Mouse (Mus musculus): ENCODE results near the gene Enpp5. TPM values are rescaled to one million over a fixed set of nuclear protein-coding genes. Genes with fewer than 3 reads are reported as not detected.
A peak's percentile ranks its signal among the peaks of the same experiment; 100 is the strongest.

Enpp5 gene
- polyA plus RNA-seq, 1 experiment from 2014 or later, result 17.1 TPM

DNA sequence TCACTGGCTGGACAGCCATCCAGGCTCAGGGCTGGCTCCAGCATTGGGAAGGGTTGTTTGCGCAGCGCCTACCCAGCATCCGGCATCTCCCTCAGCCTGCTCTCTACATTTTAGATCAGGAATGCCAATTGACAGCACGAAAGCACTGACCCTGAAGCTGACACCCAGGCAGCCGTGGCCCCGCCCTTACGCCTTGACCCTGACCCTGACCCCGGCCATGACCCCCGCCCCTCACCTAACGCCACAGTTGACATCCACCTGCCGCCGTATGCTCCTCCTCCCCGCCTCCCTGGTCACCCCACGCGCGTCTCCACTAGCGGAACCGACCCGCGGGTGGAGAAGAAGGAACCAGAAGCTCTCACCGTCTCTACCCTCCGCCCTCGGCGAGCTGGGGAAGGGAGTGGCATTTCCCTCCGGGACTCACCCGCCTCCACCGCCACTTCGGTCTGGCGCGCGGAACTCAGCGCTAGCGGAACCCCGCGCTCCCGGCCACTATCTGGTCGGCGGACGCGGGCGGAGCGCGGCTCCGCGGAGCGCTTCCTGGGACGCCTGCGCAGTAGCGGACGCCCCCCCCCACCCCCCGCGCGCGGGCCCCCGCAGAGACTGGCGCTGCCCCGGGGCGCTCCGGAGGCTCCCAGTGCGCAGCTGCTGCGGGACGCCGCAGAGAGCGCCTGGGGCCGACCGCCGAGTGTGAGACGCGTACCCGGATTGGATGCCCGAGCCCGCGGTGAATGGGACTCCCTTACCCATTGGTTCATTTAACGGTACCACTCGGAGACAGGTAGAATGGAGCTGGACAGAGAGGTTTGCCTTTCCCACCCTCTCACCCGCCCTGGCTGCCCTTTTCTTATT lies 26.9 kb downstream of the Enpp5 start, which contains the start of gene Enpp4:
Gene Enpp4, minus strand, starts transcription at position 523 of the 852 bp plus-strand sequence.
- no peaks in the 10 kb centered on the region for H3K36me3 ChIP-seq
- peaks cover 16% of the 10 kb centered on the region for H3K4me1 ChIP-seq (replicated peaks)
- peak; percentile 79 for DNase-seq (ENCODE audit: low spot score)
- under 1% methylated on average over 76 of the region's 76 CpGs for WGBS
- peak within 1 kb of the TSS; percentile 84 for H3K4me3 ChIP-seq
- H3K9me3 ChIP-seq, result no peaks in the 10 kb centered on the region
- H3K27me3 ChIP-seq (ENCODE audit: insufficient read depth, poor library complexity, severe bottlenecking), result peaks cover 40% of the 10 kb centered on the region
- H3K27ac ChIP-seq, result peak within 1 kb of the TSS; percentile 84

- H3K9me3 ChIP-seq, result no peaks in the 10 kb centered on the region
- no peaks in the 10 kb centered on the region for H3K36me3 ChIP-seq
- no peak overlapping the region for H3K27ac ChIP-seq
- H3K4me3 ChIP-seq, result no peak overlapping the region
- no peak for DNase-seq (ENCODE audit: low spot score)
- H3K27me3 ChIP-seq (ENCODE audit: insufficient read depth, poor library complexity, severe bottlenecking), result peaks cover 35% of the 10 kb centered on the region
- WGBS, result 68% methylated on average over 3 of the region's 3 CpGs
- peaks cover 16% of the 10 kb centered on the region for H3K4me1 ChIP-seq (replicated peaks)
Measured at GRCm38 (mm10) chr17:44108331-44108730, 29.7 kb downstream of the Enpp5 start.

DNA sequence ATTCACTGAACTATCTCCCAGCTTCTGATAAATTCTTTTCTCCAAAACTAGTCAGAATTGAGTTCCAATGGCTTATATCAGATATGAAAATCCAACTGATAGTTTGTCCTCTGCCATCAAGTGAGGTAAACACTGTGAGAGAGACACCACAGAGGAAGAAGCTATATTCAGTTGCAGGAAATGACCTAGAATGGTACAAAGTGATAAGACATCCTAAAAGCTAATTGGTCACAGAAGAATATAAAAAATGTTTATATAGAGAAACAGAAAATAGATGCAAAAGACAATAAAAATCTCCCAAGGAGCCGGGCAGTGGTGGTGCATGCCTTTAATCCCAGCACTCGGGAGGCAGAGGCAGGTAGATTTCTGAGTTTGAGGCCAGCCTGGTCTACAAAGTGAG lies 38.0 kb downstream of the Enpp5 start:
- H3K4me3 ChIP-seq, result no peak overlapping the region

GRCm38 (mm10) chr17:44117721-44118120 lies 39.1 kb downstream of the Enpp5 start:
- Histone ChIP-seq H3K4me1 (replicated peaks) (no peaks in the 10 kb centered on the region; the same call in 1 of the 2 replicates), H3K9me3 (no peaks in the 10 kb centered on the region), H3K27ac (no peak overlapping the region), H3K4me3 (no peak overlapping the region), H3K27me3 (ENCODE audit: insufficient read depth, poor library complexity, severe bottlenecking) (no peaks in the 10 kb centered on the region), H3K36me3 (no peaks in the 10 kb centered on the region)
- no peak for DNase-seq (ENCODE audit: low spot score)
- WGBS, result 78% methylated on average over 2 of the region's 2 CpGs

More for the DNA sequence above, 38.0 kb downstream of the Enpp5 start:
- DNase-seq (ENCODE audit: low spot score), result no peak
- Histone ChIP-seq H3K27me3 (ENCODE audit: insufficient read depth, poor library complexity, severe bottlenecking) (no peaks in the 10 kb centered on the region), H3K9me3 (no peaks in the 10 kb centered on the region), H3K27ac (no peak overlapping the region), H3K4me1 (replicated peaks) (no peaks in the 10 kb centered on the region), H3K36me3 (no peaks in the 10 kb centered on the region)
- WGBS, result 90% methylated on average over 2 of the region's 2 CpGs

DNA sequence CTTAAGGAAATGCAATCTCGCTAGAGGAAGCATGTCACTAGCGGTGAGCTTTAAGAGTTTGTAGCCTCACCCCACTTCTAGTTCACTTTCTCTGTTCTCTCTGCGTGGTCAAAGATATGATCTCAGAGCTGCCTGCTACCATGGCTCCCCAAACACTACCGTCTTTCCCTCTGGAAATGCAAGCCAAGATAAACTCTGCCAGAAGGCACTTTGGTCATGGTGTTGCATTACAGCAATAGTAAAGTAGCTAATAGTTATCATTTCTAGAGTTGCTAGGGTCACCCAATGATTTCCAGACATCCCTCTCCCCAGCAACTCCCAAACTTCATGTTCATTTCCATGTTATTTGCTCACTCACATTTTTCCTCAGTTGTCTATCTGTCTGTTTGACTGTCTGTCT lies 39.6 kb downstream of the Enpp5 start:
- Histone ChIP-seq H3K4me1 (replicated peaks) (no peaks in the 10 kb centered on the region; the same call in 1 of the 2 replicates), H3K27me3 (ENCODE audit: insufficient read depth, poor library complexity, severe bottlenecking) (no peaks in the 10 kb centered on the region), H3K36me3 (no peaks in the 10 kb centered on the region), H3K9me3 (no peaks in the 10 kb centered on the region), H3K4me3 (no peak overlapping the region), H3K27ac (no peak overlapping the region)
- no peak for DNase-seq (ENCODE audit: low spot score)
- 82% methylated on average over 4 of the region's 4 CpGs for WGBS

- 79% methylated on average over 12 of the region's 12 CpGs for WGBS
- Histone ChIP-seq H3K4me3 (no peak overlapping the region), H3K4me1 (replicated peaks) (no peaks in the 10 kb centered on the region; the same call in 1 of the 2 replicates), H3K9me3 (no peaks in the 10 kb centered on the region), H3K36me3 (no peaks in the 10 kb centered on the region), H3K27me3 (ENCODE audit: insufficient read depth, poor library complexity, severe bottlenecking) (no peaks in the 10 kb centered on the region), H3K27ac (no peak overlapping the region)
- peak; percentile 7 for DNase-seq (ENCODE audit: low spot score)
Measured at GRCm38 (mm10) chr17:44121366-44122100, 42.9 kb downstream of the Enpp5 start.

DNA sequence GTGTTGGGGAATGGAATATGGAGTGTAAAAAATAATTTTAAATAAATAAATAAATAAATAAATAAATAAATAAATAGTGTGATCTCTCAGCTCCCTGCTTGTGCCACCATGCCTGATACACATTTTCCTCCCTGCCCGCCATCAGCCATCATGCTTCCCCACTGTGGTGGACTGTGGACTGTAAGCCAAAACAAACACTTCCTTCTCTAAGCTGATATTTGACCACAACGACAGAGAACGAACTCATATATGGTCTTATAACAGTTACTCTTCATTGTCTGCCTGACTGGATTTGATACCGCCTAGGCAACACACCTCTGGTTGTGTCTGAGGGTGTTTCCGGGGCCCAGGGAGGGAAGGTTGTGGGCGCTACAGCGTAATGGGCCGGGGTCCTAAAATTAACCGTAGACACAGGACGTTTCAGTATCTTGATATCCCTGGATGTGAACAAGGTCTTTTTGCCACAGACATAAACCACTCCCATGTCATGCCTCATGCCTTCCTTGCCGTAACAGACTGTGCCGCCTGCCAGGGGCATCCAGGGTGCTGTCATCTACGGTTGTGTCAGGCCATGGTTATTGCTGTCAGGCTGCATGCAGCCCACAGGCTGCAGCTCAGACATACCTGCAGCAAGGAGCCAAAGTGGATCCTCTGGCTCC lies 50.6 kb downstream of the Enpp5 start:
- WGBS, result 91% methylated on average over 13 of the region's 13 CpGs
- H3K27ac ChIP-seq, result no peak overlapping the region
- no peak for DNase-seq (ENCODE audit: low spot score)
- H3K4me1 ChIP-seq (replicated peaks), result no peaks in the 10 kb centered on the region
- no peaks in the 10 kb centered on the region for H3K27me3 ChIP-seq (ENCODE audit: insufficient read depth, poor library complexity, severe bottlenecking)
- no peaks in the 10 kb centered on the region for H3K36me3 ChIP-seq
- H3K9me3 ChIP-seq, result 0 out of 2 replicates have a peak, but pooled peaks cover 5% of the 10 kb centered on the region
- H3K4me3 ChIP-seq, result no peak overlapping the region

DNA sequence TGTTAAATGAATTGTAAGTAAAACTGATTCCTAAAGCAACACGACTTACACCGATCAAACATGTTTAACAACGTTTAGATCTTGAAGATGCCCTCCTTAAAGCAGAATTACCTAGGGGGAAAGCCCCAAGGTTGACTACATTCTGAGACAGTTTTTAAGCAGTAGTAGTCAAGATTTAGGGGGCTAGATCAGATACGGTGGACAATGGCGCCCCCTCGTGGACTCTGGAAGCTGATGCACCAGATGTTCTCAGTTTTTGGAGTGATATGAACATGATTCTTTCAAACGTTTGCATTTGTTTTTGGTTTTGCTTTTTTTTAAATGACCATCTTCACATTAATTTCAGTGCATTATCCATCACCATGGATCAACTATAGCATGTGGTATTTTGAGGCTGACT lies 51.8 kb downstream of the Enpp5 start:
- DNase-seq (ENCODE audit: low spot score), result peak; percentile 55
- no peaks in the 10 kb centered on the region for H3K27me3 ChIP-seq (ENCODE audit: insufficient read depth, poor library complexity, severe bottlenecking)
- H3K4me1 ChIP-seq (replicated peaks), result no peaks in the 10 kb centered on the region
- no peak overlapping the region for H3K27ac ChIP-seq
- H3K36me3 ChIP-seq, result no peaks in the 10 kb centered on the region
- H3K4me3 ChIP-seq, result no peak overlapping the region
- 16% methylated on average over 7 of the region's 7 CpGs for WGBS
- H3K9me3 ChIP-seq, result 0 out of 2 replicates have a peak, but pooled peaks cover 5% of the 10 kb centered on the region

GRCm38 (mm10) chr17:44134106-44134505 lies 55.5 kb downstream of the Enpp5 start:
- no peaks in the 10 kb centered on the region for H3K9me3 ChIP-seq
- WGBS, result 80% methylated on average over 6 of the region's 6 CpGs

DNA sequence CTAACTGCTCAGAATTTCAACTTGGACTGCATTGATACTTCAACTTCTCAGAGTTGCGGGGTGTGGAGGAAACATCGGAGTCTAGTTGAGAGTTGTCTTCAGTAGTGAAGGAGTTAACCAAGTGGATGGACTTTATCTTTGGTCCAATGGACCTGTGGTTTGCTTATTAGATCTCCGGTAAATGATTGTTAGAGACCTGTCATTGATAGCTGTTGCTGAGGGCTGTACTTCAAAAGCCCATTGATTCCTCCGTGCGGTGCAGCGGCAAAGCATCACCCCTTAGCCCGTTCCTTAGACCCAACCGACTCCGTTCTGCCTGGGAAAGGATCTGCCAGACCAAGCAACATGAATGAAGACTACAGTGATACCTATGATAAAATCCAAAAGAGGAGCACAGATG lies 55.9 kb downstream of the Enpp5 start:
- no peak for DNase-seq (ENCODE audit: low spot score)
- 85% methylated on average over 9 of the region's 9 CpGs for WGBS
- H3K27ac ChIP-seq, result no peak overlapping the region

More at GRCm38 (mm10) chr17:44134106-44134505, 55.5 kb downstream of the Enpp5 start:
- Histone ChIP-seq H3K4me1 (replicated peaks) (no peaks in the 10 kb centered on the region), H3K36me3 (no peaks in the 10 kb centered on the region), H3K4me3 (no peak overlapping the region), H3K27me3 (ENCODE audit: insufficient read depth, poor library complexity, severe bottlenecking) (no peaks in the 10 kb centered on the region), H3K27ac (no peak overlapping the region)
- DNase-seq (ENCODE audit: low spot score), result no peak

DNA sequence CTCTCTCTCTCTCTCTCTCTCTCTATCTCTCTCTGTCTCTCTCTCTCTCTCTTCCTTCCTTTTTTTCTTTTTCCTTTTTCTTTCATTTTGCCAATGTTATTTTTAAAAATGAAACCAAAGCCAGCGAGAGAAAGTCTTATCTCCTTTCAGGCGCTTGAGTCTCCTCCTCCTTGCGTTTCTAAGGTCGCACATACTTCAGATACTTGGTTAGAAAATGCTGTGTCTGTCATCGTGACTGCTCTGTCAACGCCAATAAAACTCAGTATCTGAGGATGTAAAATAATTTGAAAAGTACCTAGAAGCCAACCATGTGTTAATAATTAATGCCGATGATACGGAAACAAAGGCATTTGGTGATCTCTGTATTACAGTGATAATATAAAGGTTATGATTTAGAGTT lies 57.4 kb downstream of the Enpp5 start:
- H3K4me3 ChIP-seq, result no peak overlapping the region
- WGBS, result 87% methylated on average over 8 of the region's 8 CpGs

More for the DNA sequence above, 55.9 kb downstream of the Enpp5 start:
- H3K4me3 ChIP-seq, result no peak overlapping the region
- H3K9me3 ChIP-seq, result no peaks in the 10 kb centered on the region
- H3K4me1 ChIP-seq (replicated peaks), result no peaks in the 10 kb centered on the region
- no peaks in the 10 kb centered on the region for H3K36me3 ChIP-seq
- no peaks in the 10 kb centered on the region for H3K27me3 ChIP-seq (ENCODE audit: insufficient read depth, poor library complexity, severe bottlenecking)

More for the DNA sequence above, 57.4 kb downstream of the Enpp5 start:
- Histone ChIP-seq H3K27me3 (ENCODE audit: insufficient read depth, poor library complexity, severe bottlenecking) (no peaks in the 10 kb centered on the region), H3K36me3 (no peaks in the 10 kb centered on the region), H3K4me1 (replicated peaks) (no peaks in the 10 kb centered on the region), H3K27ac (no peak overlapping the region), H3K9me3 (no peaks in the 10 kb centered on the region)
- DNase-seq (ENCODE audit: low spot score), result no peak
